Mouse (Mus musculus): ENCODE measurements around the gene Lama2.
A peak's percentile ranks its signal among the peaks of the same experiment; 100 is the strongest.

Lama2 gene

DNA sequence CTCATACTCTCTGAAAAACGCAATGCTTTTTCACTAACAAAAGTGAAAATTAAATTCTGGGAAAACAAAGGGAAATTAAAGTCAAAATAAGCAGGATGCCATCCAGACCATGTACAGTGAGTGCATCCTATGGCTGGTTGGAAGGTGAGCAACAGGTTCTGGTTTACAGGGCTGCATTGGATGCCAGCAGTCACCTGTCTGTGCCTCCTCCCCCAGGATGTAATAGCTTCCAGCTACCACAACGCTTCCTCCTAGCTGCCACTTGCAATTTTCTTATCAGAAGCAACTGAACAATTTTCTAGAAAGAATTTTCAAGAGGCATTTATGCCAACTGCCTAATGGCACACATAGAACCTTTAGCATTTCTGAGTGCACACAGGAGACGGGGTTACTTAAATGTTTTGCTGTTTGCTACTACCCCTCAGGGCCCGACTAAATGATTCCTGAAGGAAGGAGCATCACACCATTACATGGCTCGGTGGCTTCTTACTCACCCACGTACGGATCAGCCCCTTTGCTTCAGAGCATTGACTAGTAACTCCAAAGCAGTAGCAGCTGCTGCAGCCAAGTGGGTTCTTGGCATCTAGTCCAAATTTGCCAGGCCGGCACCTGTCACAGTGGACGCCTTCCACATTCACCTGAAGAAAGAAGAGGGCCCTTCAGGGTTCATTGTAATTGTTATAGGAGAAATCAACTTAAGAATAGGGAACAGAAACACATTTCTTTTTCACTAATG lies 430.8 kb downstream of the Lama2 start:
- no peak for DNase-seq (ENCODE audit: low spot score in 2 of 2)

DNA sequence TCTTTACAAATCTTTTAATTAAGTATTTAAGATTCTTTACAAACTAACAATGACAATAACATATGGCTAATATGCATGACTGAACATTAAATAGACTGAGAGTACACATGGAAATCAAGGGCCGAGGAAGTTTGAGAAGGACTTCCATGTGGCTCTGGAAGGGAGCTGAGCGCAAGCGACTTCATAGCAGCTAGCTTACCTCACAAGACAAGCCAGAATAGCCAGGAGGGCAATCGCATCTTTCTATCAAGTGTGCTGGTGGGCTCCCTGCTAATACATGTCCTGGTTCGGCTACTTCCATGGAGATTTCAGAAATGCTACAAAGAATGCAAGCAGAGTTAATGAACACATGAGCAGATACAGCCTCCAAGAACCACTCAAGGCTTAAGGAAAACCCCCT lies 435.4 kb downstream of the Lama2 start:
- DNase-seq (ENCODE audit: low spot score in 2 of 2) = no peak

DNA sequence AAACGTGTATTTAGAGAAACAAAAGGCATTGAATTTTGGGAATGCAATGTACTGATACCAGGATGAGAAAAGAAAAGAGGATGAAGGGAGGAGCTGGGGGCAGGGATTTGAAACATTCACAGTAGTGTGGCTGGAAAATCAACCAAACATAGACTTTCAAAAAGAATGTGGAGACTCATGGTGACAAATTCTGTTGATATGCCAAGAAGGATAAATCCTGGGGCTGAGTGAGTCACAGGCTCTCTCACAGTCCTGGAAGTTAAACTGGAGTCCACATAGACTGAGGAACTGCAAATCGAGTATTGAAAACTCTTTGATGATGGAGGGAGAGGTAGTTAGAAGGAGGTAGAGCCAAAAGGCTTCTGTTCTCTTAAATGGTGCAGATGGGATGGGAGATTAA lies 445.3 kb downstream of the Lama2 start:
- DNase-seq (ENCODE audit: low spot score in 2 of 2) = no peak

DNA sequence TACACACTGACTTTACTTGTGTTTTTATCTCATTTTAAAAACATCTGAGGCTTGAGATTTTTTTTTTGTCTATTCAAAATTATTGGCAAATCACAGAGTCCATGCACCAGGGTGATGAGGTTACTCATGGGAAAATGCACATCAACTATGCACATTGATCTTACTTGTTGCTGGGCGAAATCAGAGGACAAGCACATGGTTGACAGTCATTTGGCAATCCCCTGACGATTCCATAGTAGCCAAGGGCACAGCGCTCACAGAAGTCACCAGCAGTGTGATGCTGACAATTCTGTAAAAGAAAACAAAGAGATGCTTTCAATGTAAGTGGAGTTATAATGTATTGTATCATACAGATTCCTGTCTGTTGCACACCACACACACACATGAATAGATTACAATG lies 454.8 kb downstream of the Lama2 start:
- DNase-seq (ENCODE audit: low spot score in 2 of 2) = no peak

DNA sequence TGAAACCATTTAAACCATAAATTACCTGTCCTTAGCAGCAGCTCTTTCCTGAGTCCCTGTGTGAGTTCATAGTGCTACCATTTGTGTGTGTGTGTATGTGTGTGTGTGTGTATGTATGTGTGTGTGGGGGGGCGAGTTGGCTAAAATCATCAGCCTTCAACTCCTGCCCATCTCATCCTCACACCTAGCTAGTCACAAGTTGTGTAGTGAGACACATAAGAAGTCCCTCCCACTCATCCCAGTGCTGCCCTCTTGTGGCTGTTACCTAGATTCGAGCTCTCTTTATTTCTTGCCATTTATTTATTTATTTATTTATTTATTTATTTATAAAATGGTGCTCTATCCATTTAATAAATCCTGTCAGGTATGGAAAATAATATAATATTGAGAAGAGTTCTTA lies 457.2 kb downstream of the Lama2 start:
- DNase-seq (ENCODE audit: low spot score in 2 of 2) = no peak

DNA sequence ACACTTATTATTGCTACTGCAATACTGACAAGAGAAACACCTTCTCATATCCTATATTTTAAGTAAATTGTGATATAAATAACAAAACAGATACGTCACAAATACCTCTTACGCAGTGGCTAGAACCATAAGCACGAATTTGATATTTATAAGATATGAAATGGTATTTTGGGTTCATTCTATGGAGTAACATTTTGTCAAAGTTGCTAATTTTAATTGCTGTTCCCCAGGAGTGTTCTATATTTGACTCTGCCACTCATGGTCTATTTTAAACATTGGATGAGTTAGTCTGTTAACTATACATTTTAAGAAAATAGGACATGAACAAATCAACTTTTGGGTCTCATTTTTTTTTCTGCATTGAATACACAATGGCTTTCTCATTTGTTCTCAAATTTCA lies 469.3 kb downstream of the Lama2 start:
- DNase-seq (ENCODE audit: low spot score in 2 of 2) = no peak

DNA sequence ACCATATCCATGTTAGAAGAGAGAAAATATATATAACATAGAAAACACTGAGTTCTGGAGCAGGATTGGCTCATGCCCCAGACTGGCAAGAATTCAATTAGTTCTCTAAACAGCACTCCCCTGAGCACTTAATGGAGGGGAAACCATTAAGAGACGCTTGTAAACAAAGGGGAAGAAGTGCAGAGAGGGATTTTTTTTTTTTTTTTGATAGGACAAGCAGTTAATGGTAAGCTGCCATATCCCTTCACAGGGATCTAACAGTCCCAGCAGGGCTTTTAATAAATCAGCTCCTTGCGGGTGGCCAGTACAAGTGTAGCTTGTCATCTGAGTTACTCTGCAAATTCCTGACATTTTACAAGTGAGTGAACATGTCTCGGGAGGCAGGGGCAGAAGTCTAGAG lies 479.1 kb downstream of the Lama2 start:
- DNase-seq (ENCODE audit: low spot score in 2 of 2) = no peak

DNA sequence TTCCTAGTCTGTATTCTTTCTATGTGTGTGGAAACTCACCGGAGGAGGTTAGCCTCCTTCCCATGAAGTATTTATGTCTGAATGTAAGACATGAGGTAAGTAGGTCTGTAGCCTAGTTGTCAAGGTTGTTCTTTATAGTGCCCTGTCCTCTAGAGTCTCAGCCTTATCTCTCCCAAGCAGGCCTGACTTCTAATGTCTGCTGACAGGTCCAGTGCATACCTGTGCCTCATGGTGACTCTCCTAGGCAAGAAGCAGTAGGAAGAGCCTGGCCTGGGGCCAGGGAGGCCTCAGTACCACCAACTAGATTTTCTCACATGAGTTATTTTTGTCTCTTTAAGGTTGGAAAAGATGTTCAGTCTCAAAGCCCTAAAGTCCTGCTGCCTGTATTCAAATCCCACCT lies 483.8 kb downstream of the Lama2 start:
- no peak for DNase-seq (ENCODE audit: low spot score in 2 of 2)

DNA sequence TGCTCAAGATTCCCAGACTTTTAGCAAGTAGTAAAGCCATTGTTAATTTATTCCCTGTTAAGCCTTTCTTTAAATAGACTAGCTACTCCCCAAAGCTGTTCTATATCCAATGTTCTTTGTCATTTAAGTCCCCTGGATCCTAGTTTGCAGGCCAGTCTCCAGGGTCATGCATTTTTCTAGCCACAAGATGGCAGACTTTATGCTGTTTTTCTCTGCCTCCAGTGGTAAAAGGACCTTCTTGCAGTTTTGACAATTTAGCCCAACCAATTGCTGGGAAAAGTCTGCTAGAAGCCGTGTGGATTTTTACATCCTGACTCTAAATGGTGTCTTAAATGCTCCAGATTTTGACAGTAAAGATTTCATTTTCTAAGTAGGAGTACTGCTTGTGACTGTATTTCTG lies 486.4 kb downstream of the Lama2 start:
- peak; percentile 55 to 80 for DNase-seq (ENCODE audit: low spot score in 2 of 2)

DNA sequence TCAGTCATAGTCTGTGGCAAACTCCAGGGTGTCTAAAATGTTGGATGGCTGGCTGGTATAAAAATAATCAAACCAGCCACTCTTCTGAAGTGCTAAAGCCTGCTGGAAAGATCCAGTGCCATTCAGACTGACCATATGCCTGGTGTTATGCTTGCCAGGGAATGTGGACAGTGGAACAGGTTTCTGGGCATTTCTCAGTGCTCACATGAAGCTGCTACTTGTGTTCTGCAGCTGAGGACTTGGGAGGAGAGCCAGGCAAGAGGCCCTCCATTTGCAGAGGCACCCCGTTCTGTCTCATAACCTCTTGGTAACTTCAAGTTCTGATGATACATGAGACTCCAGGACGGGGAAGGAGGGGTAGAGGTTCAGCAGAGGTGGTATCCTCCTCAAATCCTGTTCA lies 492.1 kb downstream of the Lama2 start:
- DNase-seq (ENCODE audit: low spot score in 2 of 2) = peak; percentile 10 to 26

DNA sequence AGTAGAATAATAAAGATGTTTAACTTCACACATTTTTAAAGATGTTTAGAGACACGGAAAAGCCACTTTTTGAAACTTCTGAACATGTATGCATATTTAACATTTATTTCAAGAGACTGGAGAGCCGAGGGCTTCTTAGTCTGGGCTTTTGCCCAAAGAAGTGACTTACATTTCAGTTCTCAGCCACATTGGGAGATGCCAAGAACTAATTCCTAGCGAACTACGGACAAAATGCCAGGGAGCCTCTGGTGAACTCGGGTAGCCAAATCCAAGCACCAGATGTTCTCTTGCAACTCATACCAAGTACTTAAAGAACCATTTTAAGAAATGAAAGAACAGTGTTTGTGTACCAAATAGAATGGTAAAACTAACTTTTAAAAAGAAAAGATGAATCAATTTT lies 495.8 kb downstream of the Lama2 start:
- no peak for DNase-seq (ENCODE audit: low spot score in 2 of 2)

DNA sequence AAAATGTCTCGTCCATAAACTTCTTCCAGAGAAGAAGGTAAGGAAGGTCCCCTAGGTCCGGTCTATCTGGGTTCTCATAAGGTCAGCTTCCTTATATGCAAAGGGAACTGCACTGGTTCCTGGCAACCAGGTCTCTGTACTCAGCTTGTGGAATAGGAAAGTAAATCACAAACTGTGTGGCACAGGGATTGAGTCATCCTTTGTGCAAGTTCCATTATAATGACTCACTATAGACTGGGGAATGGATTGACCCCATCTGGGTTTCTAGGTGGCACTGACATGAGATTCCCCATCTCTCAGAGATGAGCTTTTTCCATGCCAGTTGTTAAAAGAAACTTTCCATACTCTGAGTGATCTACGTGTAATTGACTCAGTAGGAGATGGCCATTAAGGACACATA lies 501.7 kb downstream of the Lama2 start:
- no peak for DNase-seq (ENCODE audit: low spot score in 2 of 2)

DNA sequence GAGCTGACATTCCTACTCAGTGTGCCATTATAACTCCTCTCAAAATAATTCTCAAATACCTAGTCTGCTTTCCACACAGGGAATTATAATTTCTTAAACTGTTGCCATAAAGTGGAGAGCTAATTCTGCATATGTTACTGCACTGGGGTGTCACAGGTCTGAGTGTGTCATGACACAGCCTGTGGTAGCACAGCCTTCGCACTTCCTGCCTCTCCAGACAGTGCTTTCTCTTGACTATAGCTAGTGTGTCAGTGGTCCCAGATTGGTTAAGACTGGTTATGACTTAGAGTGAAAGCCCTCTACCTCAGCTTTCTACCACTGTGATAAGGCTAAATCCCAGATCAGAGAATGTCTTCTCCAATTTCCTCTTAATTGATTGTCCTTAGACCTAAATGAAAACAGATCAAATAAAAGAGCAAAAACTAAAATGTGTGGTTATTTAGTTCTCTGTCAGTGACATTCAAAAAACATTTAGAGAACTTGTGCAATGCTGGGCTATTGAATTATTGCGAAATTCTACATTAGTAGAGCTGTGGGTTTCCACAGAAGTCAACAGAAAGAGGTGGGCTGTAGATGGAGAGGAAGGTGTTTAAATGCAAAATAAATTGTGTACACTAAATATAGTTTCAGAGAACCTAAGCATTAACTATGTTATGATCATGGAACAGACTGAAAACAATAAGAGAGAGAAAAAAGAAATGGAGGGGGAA lies 502.5 kb downstream of the Lama2 start:
- DNase-seq (ENCODE audit: low spot score in 2 of 2) = no peak

DNA sequence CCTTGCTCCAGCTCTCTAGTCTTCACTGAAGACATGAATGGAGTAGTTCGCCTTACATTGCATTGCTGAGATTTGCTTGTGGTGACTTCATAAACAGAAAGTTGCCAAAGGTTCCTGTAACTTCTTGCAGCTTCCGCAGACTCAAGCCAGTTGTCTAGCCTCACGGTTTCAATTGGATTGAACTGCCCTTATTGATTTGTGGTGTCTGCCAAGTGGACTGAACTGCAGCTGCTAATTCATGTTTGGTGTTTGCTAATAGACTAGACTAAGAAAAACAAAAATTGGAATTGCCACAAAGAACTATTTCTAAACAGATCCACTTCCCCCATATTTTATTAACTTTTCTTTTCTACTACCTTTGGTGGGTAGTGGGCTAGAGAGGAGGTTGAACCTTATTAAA lies 505.4 kb downstream of the Lama2 start:
- no peak for DNase-seq (ENCODE audit: low spot score in 2 of 2)

DNA sequence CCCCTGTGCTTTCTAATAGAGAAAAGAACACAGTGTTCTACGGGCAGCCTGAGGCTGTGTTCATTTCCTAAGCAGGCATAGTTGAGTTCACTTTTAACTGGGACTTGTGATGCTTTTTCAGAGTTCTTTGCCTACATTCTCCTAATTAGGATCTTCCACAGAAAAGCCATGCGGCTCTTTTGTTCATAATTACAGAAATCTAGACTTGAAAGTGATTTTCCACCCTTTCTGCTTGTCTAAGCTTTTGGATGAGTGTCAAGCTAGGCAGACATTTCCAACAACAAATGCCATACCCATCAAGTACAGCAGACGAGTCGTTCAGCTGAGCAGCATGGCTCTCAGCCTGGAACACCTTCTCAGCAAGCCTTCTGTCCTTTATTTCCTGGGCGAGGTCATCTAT lies 515.7 kb downstream of the Lama2 start:
- DNase-seq (ENCODE audit: low spot score in 2 of 2) = no peak

DNA sequence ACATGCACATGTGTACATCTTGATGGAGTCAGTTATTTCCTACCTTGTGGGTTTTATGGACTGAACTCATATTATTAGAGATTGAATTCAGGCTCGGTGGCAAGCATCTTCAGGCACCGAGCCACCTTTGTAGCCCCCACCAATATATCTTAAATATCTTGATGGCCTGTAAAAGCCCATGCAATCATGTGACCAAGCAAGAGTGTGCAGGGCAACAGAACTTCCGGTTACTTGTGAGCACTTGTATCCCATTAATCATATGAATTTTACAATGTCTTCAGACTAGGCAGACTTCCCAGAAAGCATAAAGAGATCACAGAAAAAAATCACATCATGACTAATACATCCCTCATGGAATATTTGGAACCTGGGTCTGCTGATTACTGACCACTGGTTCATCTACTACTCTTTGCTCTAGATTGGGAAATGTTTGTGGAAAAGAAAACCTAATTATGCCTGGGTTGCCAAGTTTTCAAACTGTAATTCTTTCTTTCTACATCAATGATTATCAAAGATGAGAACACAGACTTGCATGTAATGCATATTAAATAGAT lies 517.7 kb downstream of the Lama2 start:
- no peak for DNase-seq (ENCODE audit: low spot score in 2 of 2)

DNA sequence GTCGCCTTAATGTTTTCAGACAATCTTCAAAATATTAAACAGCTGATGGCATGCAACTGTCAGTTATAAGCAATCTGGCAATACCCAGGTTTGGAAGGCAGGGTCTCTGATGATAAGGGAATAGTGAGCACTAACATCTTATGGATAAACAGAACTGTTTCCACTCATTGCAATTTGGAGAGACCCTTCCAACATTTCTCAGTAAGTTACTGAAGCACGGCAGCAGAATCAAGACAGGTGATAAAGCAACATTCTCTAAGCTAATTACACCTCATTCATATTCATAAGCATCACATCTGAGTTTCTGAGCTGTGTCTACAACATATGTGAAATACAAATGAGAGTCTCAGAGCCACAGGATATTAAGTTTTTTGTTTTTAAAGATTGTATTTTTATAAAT lies 542.4 kb downstream of the Lama2 start:
- no peak for DNase-seq (ENCODE audit: low spot score in 2 of 2)

DNA sequence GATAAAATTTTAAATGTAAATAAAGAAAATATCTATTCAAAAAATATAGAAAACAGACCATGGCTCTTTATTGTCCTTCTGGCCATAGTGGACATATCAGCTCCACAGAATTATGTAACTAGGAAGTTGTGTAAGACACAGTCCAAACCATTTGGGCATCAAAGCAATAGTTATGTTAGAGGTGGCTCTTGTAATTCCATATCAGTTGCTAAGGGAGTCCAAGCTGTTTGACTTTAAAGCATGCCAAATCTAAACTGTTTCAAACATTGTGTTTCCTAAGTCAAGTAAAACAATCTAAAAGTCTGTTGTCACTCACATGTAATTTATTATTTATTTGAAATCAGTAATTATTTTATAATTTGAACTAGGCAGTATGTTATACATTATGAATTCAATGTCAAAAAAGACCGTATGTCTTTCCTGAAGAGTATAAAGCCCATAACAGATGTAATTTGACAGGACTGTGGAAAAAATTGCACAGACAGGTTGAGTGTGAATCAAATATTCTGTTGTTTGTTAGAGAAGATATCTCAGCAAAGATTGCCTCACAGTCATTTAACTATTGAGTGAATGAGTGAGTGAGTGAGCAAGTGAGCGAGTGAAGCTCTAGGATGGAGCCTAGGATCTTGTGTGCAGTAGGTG lies 550.6 kb downstream of the Lama2 start:
- DNase-seq (ENCODE audit: low spot score in 2 of 2) = no peak

DNA sequence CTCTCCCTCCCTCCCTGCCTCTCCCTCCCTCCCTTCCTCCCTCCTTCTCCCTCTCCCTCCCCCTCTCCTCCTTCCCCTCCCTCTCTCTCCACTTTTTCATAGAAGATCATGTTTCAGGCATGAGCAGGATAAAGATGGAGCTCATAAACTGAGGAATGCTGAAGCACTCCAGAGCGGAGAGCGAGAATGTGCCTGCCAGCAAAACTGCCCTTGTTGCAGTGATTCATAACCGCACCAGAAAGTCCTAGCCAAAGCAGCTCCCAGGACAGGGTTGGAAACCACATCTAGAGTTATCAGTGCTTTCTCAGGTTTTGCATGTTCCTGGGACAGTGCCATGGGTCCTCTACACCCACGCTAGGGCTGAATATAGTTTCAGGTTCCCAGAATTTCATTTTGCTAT lies 555.9 kb downstream of the Lama2 start:
- no peak for DNase-seq (ENCODE audit: low spot score in 2 of 2)

DNA sequence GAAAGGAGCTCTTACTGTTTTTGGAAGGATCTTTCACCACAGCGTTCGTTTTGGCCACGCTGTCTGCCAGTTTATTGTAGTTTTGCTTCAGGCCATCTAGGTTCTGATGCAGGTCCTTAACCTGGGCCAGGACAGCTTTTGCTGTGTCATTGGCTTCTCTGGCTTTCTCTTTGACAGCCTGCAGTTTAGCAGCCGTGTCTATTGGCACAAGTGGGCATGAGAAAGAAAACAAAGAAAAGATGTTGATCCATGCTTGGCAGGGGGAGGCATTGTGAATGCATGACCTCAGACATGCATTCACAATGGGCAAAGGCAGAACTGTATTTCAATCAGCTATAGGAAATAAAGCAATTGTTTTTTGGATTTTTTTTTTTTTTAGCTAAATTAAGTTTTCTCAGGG lies 565.1 kb downstream of the Lama2 start:
- no peak for DNase-seq (ENCODE audit: low spot score in 2 of 2)

DNA sequence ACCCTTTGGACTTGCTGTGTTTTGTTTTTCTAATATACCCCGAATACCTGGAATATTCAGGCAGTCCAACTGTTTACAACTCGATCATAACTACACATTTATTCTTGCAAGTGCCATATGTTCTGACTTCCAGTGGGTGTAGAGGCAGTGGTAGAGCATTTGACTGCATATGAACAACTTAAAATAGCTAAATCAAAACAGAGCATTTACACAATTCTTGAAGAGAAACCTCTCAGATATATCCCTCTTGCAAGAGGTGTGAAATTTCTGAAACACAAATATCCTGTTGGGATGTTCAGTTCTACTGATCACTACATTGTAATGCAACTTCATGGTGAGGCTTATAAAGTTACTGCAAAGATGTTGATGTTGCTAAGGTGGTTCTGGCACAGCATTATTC lies 572.4 kb downstream of the Lama2 start:
- no peak for DNase-seq (ENCODE audit: low spot score in 2 of 2)

DNA sequence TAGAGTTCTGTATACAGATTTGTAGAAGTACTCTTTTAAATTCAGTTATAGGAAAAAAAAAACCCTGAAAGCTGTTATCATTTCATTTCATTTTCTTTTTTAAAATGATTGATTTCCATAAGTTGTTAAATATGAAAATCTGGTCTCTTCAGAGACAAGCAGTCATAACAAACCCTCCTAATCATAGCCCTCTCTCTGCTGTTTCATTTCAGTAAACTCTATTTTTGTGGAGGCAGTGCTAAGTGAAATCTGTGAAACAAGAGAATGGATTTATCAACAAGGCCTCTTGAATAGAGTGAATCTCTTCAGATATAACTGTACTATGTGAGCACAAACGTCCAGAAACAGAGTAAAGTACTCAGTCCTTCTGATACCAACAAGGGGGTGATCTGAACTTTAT lies 577.7 kb downstream of the Lama2 start:
- DNase-seq (ENCODE audit: low spot score in 2 of 2) = no peak

DNA sequence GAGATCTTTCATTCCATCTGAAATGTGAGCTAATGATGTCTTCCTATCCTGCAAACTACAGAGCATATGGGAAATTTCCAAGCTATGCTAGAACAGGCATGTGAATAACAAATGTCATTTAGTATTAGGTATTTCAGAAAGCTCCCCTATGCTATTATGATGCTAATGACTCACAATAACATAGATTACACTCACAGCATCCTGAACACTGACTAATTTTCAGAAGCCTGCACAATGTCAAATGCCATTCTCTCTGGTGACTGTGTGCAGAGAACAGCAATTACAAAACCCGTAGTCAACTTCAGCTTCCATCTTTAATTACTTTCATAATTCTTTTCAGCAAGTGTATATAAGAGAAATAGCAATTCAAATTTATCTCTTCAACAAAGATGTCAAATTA lies 596.9 kb downstream of the Lama2 start:
- no peak for DNase-seq (ENCODE audit: low spot score in 2 of 2)
